Mouse (Mus musculus) adrenal gland, postnatal 14 days (tissue): ENCODE results near the gene Obscn. TPM values are rescaled to one million over a fixed set of nuclear protein-coding genes. Genes with fewer than 3 reads are reported as not detected.
A peak's percentile ranks its signal among the peaks of the same experiment; 100 is the strongest.

ENCODE experiments used
- DNase-seq: peaks from one replicate; pipeline ENCODE4 v3.0.0; 2021; ENCODE audit warnings: mixed read lengths
- total RNA-seq: library from RNA; stranded (reverse); gene quantifications from 2 replicates; pipeline ENCODE4 v1.2.3, GENCODE M21; 2021

The Obscn gene
- total RNA-seq, 1 experiment from 2014 or later, result 1.1 TPM

DNA sequence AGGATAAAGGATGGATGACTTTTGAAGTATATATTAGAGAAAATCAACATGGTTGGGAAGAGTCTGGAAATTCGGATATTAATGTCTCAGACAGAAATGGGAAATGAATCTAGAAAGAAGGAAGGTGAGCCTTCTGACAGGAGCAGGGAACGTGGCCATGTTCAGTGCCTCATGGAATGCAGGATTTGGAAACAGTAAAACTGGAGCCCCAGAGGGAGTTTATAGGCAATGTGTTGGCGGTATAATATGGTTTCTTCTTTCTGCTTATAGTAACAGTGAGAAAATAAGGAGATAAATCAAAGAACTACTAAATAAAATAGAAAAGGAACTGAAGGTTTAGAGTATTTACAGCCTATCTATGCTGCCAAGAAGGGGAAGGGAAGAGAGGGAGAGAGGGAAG is 78.2 kb downstream of the Obscn start:
- no peak for DNase-seq

DNA sequence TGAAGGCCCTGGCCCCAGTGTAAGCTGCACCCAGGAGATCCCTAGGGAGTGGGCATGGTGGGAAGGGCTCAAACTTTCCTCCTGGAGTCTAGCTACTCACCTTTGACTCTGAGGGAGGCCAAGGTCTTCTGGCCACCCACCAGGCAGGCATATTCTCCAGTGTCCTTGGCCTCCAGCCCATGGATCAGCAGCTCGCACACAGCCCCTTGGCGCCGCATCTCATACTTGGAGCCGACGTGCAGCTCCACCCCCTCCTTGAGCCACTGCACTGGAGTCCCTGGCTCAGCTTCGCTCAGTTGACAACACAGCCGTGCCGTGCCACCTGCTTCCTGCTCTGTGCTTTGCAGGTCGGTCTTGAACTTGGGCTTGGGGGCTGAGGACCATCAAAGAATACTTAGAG is 85.2 kb downstream of the Obscn start:
- peak; percentile 51 for DNase-seq

DNA sequence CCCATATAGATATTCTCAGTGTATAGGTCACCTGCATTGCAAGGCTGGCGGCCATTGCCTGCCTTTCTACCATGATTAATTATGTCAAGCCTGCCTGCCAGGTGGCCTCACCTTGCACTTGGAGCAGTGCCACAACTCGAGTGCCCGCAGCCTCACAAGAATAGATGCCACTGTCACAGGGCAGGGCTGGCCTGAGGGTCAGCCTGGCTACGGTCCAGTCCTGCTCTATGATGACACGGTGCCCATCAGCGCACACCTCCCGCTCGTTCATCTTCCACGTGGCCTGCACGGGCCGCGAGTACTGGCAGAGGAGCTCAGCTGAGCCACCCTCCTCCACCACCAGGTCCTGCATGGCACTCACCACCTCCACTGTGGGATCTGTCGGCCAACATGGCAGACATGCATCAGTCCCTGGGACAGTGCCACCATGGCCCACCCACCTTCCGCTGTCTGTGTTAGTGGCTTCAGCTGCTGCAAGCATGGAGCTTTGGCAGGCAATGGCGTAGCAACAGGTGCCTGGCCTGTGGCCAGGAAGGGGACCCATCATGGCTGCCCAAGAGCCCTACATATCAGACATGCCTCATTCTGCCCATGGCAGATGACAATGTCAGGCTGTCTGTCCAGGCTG is 91.4 kb downstream of the Obscn start:
- no peak for DNase-seq

DNA sequence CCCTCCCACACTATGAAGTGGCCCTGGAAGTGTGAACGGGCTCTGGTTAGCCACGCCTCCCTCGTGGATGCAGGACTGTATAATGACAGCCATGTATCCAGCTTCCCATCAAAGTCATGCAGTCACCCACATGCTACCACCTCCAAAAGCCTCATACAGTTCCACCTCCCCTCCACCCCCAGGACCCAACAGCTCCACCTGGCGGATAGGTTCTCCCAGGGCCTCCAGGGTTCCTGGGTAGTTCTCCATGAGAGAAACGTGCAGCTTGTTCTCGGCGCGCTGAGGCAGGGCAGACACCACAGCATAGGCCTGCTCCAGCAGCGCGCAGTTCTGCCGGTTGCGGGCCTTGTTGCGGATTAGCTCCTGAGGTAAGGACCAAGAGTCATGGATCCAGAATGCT is 107.2 kb downstream of the Obscn start:
- DNase-seq, result no peak

DNA sequence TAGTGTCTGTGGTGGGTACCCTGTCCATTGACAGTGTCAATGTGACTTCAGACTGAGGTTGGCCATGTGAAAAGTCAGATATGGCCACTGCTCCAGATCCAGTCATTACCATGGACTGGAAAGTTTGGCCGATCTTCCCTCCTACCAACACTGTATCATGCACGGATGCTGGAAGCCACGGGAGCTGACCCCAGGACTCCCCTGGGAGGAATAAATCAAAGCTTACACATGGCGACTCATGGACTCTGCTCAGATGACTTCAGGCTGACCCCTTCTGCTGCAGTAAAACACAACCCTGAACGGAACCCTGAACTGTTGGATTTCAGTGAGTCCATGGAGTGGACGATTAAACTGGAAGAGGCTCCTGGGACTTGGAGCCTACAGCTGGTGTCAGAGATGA is 109.8 kb downstream of the Obscn start:
- no peak for DNase-seq

DNA sequence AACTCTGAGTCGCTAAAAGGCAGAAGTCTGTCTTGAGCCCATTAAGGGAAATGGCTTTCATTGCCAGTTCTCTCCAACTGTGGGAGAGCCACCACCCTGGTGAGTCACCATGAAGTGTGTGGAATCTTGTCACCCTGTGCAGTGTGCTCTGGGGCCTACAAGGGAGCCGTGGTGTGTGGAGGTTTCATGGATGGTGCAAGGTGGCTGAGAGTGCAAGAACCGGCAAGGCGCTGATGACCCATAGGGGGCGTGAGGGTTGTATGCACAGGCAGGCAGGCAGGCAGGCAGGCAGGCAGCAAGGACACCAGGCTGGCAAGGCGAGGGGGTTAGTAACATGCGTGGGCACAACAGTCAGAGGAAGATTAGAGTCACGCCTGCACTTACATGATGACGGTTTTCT is 121.2 kb downstream of the Obscn start:
- peak; percentile 84 for DNase-seq

DNA sequence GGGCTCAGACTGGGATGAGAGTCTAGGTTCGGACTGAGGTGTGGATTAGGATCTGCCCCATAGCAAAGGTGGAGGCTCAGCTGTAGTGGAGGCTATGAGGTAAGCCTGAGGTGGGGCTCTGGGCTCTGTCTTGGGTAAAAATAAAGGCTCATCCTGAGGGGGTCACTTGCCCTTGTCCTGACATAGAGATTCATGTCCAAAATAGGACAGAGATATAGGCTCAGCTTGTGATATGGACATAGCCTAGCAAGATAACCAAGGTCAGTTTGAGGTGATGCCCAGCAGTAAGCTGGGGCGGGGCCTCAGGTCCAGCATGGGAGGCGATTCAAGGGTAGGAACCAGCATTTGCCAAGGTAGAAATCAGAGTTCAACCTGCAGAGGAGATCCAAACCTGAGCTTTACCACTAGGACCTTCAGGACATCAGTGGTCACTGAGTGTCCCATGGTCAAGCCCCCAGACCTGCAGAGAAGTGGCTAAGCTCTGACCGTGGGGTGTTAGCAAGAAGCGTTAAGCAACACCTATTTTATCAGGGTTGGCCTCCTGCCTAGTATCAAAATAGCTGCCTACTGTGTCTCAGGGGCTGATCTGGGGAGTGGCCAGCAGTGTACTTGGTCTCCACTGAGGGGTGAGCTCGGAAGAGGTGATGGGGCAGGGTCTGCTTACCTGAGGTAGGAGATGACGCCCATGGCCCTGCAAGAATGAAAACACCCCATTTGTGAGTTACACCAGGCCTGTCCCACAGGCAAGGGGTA is 133.7 kb downstream of the Obscn start:
- DNase-seq, result no peak

DNA sequence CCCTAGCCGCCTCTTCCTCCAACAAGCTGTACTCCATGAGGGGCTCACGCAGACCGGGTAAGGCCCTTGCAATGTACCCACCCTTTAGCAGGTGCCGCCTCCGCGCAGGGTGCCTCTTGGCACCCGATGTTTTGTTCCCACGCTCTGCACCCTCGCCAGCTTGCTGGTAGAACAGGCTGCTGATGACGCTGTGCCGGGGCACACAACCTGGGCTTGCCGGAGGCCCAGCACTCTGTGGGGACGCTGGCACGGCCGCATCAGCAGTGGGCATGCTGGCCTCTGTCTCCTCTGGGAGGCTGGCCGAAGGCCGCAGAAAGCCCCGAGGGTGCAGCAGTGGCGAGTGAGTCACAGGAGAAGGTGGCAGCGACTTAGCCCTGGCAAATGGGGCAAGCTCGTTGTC is 135.6 kb downstream of the Obscn start:
- no peak for DNase-seq

DNA sequence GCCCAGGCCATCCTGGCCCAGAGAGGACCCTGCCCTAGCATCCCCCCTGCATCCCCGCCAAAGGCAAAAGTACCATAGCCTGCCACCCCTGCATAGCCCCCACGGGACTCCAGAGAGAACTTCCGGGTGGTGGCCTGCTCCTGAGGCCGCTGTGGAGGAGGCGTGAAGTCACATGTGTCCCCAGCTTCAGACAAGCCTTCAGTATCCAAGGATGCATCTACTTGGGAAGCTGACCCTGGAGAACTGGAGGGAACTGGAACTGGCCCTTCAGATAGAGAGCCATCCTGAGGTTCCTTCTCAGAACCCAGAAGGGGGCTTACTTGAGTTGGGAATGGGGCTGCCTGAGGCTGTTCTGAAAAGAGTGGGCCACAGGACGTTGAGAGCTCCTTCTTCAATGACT is 136.4 kb downstream of the Obscn start:
- no peak for DNase-seq

DNA sequence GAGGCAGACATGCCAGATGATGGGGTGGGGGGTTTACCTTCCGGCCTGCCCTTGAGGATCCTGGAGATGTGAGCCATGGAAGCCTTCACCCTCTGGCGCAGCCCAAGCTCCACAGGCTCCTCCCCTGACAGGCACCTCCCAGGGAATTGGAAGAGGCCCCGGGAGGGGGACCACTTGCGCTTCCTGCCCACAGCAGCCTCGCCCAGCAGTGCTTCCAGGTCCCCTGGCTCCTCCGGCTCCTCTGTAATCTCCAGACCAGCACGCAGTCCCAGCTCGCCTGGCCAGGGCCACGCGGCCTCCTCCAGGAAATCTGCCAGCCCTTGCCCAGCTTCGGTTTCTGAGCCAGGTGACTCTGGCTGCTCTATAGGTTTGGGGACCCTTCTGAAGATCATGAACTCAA is 137.0 kb downstream of the Obscn start:
- DNase-seq, result peak; percentile 55

DNA sequence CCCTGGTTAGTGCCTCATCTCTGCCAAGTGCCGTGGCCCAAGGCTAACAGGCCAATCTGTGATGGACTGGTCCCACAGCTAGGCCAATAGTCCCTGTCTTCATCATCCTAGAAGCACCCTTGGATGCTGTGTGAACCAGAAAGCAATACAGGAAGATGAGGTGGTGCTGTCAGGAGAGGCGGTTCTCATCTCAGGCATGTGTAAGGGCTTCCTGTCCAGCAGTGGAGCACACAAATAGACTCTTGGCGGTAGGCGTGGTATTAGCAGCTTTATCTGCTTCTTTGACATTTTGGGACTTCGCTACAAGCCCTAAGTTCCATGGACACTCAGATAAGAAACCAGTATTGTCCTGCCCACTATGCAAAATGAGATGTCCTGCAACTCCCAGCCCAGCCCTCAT is 138.7 kb downstream of the Obscn start:
- DNase-seq, result no peak

DNA sequence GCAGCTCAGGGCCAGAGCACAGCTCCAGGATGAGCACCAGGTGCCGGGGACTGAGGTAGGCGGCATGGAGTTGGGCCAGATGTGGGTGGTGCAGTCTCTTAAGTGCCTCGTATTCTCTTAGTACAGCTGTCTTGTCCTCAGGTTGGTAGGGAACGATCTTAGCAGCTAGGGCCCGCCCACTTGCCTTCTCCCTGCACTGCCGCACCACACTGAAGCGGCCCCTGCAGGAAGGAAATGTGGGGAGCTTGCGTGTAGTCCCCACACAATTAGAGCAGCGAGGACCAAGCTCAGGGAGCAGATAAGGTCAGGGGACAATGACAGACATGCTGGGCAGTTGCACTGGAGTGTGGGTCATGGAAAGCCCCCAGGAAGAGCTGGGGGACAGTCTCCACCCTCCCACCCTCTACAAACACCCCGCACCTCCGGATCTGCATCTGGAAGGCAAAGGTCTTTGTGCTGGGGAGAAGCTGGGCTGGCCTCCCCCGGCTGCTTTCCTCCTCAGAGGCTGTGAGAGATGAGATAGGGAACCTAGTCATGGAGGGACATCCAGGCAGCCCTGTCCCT is 140.3 kb downstream of the Obscn start:
- no peak for DNase-seq

DNA sequence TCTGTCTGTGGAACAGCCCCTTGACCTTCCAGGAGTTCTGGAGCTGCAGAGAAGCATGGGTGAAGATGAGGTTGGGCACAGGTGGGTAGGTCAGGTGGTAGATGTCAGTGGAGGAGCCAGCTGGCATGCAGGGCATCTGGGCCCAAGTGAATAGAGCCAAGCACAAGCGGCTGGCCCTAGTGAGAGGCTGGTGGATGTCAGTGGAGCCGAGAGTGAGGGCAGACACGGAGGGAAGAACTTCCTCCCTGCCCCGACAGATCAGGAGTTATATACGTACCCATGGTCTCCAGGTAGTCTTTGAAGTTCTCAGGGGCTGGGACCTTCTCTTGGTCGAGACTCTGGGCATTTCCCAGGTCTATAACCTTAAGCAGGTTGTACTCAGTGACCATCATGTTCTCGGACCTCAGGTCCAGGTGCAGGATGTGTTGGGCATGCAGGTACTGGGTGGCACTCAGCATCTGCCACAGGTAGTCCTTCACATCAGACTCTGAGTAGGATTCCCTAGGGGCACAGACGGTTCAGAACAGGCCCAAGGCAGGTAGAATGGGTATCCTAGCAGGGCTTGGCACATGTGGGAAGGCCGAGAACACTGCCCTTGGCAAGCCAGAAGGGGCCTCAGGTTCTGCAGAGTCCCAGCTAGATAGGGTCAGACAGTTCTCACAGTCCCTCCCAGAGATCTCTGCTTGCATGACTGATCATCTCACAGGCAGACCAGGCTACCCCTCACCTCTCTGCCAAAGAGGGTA is 141.0 kb downstream of the Obscn start:
- DNase-seq, result no peak

DNA sequence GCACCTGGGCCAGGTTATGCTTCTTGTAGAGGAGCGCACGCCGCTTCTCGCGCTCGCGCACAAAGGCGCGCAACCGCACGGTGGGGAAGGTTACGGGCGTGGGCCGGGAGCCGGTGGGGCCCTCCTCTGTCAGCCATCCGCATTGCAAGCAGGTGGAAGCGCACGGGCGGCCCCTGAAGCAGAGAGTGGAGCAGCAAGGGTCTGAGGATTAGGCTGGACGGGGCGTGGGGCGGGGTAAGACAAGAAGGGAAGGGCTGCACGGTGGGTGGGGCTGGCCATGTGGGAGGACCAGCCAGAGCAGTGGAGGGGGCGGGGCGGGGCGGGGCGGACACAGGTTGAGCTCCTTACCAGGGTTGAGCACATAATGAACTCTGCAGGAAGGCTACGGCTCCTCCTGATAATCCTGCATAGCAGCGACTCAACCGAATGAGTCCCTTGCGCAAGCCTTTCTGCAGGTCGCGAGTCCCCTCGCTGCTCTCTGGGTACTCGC is 141.8 kb downstream of the Obscn start:
- DNase-seq, result peak; percentile 71

DNA sequence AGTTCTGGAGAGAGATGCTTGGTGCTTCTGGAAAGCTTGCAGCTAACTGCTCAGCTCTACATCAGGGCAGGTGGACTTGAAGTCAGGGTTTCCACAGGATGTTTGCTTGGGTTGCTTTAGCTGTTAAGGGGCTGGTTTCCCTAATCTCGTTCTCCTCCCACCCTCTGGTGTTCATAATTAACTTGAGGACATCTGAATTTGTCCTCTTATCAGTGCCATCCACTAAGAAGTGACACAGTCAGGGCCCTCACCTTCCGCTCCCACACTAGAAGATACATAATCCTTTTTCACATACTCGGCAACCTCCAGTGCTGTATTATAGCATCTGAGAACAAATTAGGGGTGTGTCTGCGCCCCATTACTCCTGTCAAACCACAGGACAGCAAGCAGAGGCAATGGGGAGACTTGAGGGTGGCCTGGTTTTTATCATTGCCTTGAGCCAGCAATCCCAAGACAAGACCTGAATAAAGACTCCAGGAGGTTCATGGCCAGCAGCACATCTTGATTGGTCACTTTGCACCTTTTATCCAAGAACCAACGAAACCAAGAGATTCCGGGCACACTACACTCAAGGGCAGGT is 143.0 kb downstream of the Obscn start:
- DNase-seq, result no peak

DNA sequence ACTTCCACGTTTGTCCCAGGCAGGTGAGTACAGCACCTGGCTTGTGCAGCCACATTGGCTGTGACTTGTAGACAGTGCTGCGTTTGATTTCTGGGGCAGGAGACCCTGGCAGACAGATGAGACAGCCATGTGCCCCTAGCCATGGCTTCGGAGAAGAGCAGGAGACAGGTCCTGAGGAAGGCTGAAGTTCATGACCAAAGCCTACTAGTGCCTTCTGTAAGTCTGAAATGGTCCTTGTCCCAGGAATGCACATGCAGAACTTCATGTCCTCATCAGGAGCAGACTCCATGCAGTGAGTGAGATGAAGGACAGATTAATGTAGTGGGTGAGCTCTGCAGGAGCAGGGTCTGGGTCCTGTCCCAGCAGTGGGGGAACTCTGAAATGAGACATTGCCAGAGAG is 144.3 kb downstream of the Obscn start:
- DNase-seq, result no peak

DNA sequence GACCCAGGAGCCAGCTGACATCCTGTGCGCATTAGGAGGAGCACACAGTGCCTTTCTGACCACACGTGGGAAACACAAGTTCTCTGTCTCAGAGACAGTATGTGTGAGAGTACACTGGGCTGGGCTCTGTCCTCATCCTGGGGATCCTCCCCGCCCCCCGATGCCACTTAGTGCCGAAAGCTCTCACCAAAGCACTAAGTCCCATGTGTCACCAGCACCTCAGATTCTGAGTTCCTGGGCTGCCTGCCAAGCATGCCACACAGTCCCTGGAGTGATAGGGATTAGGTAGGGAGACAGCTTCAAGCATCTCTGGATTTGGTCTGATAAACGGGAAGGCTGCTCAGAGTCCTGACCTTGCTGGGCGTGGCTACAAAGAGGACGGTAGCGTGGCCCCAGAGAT is 145.4 kb downstream of the Obscn start:
- DNase-seq, result peak; percentile 65

DNA sequence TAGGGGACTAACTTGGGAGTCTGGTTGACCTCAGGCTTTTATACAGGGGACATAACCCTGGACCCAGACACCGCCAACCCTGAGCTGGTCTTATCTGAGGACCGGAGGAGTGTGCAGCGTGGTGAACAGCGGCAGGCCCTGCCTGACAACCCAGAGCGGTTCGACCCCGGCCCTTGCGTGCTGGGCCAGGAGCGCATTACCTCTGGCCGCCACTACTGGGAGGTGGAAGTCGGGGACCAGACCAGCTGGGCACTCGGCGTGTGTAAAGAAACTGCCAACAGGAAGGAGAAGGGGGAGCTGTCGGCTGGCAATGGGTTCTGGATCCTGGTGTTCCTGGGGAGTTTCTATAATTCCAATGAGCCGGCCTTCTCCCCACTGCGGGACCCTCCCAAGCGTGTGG is 146.1 kb downstream of the Obscn start:
- DNase-seq, result no peak

DNA sequence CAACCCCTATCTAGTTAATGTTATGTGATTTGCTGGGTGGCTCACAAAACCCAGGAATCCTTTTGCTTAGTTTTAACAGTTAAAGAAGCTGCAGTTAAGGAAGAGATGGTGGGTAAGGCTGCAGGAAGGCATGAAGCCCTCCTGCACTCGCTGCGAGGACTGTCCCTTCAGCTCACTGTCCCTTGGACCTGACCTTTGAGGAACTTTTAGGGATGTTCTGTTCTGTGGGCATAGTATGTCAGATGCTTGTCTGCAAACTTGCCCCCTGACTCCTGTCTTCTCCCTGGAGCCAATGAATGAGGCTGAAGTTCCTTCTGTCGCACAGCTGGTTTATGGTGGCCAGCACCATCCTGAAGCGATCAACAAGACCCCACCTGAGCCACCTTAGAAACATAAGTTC is 147.0 kb downstream of the Obscn start:
- no peak for DNase-seq

DNA sequence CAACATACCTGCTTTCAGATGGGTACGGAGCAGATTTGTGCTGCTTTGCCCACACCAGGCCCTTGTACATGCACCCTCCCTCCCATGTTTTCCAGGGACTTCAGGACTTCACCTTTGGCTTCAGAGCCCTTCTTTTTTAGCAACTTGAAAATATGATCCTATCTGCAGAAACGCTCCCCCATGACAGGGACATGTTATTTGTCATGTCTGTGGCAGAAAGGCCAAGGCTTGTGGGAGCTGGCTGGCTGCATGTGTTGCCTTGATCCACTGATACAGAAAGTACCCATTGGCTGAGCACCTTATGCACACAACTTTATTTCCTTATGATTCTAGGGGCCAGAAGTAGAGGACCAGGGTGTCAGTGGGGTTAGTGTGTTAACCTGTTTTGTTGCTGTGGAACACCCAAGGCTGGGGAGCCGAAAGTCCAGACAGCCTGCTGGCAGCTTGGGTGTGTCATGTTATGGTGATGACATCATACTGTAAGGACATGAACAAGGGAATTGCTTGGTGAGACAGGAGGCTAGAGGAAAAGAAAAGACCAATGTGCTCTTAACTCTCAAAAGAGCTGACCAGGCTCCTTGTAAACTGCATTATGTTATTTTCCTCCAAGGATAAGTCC is 150.8 kb downstream of the Obscn start:
- DNase-seq, result peak; percentile 63

DNA sequence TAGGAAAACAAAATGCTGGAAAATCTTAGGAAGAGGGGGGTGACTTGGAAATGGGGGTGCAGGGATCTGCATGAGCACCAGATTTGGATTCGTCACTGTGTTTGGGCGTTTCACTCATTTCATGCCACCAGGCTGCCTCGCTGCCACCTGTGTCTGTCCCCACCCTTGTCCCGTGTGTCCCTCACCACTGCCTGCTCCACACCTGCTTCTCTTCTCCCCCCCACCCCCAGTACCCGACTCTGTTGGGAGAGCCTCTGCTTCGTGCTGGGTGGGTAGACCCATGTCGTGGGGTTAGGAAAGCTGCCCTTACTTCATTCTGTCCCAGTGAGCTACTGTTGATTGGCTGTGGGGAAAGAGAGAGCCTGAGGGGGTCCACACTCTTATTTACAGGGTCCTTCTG is 151.5 kb downstream of the Obscn start:
- DNase-seq, result no peak

DNA sequence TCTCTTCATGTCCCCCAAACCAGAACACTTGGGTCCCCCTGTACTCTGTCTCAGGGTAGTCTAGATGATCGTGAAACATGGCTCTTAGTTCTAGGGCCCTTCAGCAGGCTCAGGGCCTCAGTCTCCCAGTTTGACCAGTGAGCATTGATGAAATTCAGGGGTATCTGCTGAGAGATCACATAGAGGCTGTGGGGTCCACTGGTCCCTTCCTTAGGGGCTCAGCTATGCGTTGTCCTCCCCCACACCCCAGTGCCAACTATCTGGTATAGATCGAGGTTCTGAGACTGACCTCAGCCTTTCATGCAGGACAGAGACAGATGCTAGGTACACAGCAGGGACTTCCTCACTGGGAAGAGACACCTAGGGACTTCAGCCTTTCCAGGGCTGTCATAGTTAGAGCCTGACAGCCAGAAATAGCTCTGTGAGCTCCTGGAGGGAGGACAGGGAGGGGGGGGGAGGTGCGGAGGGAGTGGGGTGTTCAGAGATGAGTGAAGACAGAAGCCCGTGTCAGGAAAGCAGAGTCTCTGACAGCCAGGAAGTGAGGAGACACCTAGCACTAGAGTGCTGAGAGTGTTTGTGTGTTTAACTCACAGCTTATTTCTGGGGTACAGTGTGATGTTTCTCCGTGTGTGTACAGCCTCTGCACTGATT is 152.4 kb downstream of the Obscn start:
- no peak for DNase-seq
